Mouse (Mus musculus) heart, embryonic 14.5 days (tissue): ENCODE results near the gene Ntm. TPM values are rescaled to one million over a fixed set of nuclear protein-coding genes. Genes with fewer than 3 reads are reported as not detected.

ENCODE experiments used
- ATAC-seq: fragments of 200-750 bp; cut with Nextera tagmentation; 2 replicates; pipeline ENCODE4 v1.8.0; 2017; ENCODE audit warnings: low read depth, moderate TSS enrichment; ENCODE audit not compliant: insufficient number of reproducible peaks, insufficient read depth, low FRiP score
- H3K27ac ChIP-seq, 2 experiments: fragments of 200-500 bp in 1 of 2; fragments of 300-500 bp in 1 of 2; sonication (generic) in 1 of 2; replicated peaks in 1 of 2; 2 replicates each; pipeline ENCODE4 v1.5.1; 2012 to 2014; ENCODE audit warnings: low read depth in 2 of 2, low read length in 2 of 2, control low read depth in 1 of 2, mild to moderate bottlenecking in 1 of 2, mixed read lengths in 1 of 2; ENCODE audit not compliant: control insufficient read depth in 1 of 2, insufficient read depth in 1 of 2
- H3K27me3 ChIP-seq: fragments of 300-500 bp; sonication (generic); 2 replicates; pipeline ENCODE4 v1.6.1; 2014; ENCODE audit warnings: mild to moderate bottlenecking, low read length, control low read depth; ENCODE audit not compliant: control insufficient read depth, insufficient read depth
- H3K36me3 ChIP-seq: fragments of 300-500 bp; sonication (generic); 2 replicates; pipeline ENCODE4 v1.6.1; 2014; ENCODE audit warnings: mild to moderate bottlenecking, control low read depth, low read length, mixed read lengths; ENCODE audit not compliant: control insufficient read depth, insufficient read depth
- H3K4me1 ChIP-seq, 2 experiments: fragments of 200-500 bp in 1 of 2; fragments of 300-500 bp in 1 of 2; sonication (generic) in 1 of 2; 2 replicates each; pipeline ENCODE4 v1.6.1; 2012 to 2014; ENCODE audit warnings: low read length in 2 of 2, control low read depth in 1 of 2, mixed read lengths in 1 of 2; ENCODE audit not compliant: control insufficient read depth in 2 of 2, insufficient read depth in 2 of 2
- H3K4me2 ChIP-seq: fragments of 300-500 bp; sonication (generic); 2 replicates; pipeline ENCODE4 v1.6.1; 2014; ENCODE audit warnings: mild to moderate bottlenecking, low read length
- H3K4me3 ChIP-seq, 2 experiments: fragments of 200-500 bp in 1 of 2; fragments of 300-500 bp in 1 of 2; sonication (generic) in 1 of 2; 2 replicates each; pipeline ENCODE4 v1.5.1; 2012 to 2014; ENCODE audit warnings: low read length in 2 of 2, mild to moderate bottlenecking in 2 of 2, control low read depth in 1 of 2, low read depth in 1 of 2, moderate library complexity in 1 of 2; ENCODE audit not compliant: control insufficient read depth in 1 of 2, insufficient read depth in 1 of 2
- H3K9ac ChIP-seq: fragments of 300-500 bp; sonication (generic); 2 replicates; pipeline ENCODE4 v1.6.1; 2014; ENCODE audit warnings: mild to moderate bottlenecking, low read length
- H3K9me3 ChIP-seq: fragments of 300-500 bp; sonication (generic); 2 replicates; pipeline ENCODE4 v1.6.1; 2016; ENCODE audit warnings: low read length, control low read depth; ENCODE audit not compliant: control insufficient read depth
- WGBS: fragments of 180-500 bp; shearing (Covaris S2); extraction: QIAGEN DNeasy Blood & Tissue Kit; methylation state at CpG from one replicate; pipeline ENCODE4 v1.1.7; 2014; 5-methylcytosine and 5-hydroxymethylcytosine counted together
- polyA plus RNA-seq: library from polyadenylated mRNA; unstranded; fragments of >200 nt; fragmentation: Nextera tagmentation; extraction: Ambion mirVana; gene quantifications from 2 replicates; pipeline ENCODE4 v1.2.1, GENCODE M21; 2014

Ntm gene
- polyA plus RNA-seq, 1 experiment from 2014 or later = 44.4 TPM

DNA sequence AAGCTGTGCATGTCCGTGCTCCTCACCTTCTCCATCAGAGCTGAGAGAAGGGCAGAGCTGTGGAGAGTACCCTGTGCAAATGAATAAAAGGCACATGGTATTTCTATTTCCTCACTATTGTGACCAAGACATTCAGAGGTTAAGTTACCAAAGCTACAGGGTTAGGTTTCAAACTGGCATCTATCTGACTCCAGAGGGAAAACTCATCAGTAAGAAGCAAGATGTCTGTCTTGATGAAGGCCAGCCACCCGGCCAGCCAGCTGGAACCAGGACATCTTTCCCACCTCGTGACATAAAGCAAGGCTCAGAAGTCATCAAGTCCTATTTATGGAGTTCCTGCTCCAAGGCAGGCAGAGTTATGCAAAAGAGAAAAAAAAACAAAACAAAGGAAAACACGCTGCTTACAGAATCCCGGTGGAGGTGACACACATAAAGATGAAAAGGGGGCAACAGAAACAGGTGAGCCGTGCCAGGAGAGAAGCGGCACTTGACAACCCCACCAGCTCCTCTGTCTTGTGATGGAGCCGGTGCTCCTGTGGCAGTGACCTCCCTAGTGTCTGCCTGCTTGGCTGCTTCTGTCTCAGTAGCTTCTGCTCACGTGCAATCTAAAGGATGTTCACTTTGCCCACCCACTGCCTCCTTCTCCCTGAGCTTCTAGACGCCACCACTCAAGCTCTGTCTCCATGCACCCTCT lies 694.2 kb downstream of the Ntm start:
- Histone ChIP-seq H3K4me3 (no peak overlapping the region), H3K4me2 (peak overlapping the region; percentile 21), H3K9ac (no peak overlapping the region), H3K9me3 (no peaks in the 10 kb centered on the region), H3K4me1 (peaks cover 11 to 35% of the 10 kb centered on the region in 2 experiments), H3K27ac (peak overlapping the region; percentile 40 to 48), H3K27me3 (no peaks in the 10 kb centered on the region), H3K36me3 (no peaks in the 10 kb centered on the region)
- ATAC-seq = no peak
- 35% methylated on average over 10 of the region's 10 CpGs for WGBS

DNA sequence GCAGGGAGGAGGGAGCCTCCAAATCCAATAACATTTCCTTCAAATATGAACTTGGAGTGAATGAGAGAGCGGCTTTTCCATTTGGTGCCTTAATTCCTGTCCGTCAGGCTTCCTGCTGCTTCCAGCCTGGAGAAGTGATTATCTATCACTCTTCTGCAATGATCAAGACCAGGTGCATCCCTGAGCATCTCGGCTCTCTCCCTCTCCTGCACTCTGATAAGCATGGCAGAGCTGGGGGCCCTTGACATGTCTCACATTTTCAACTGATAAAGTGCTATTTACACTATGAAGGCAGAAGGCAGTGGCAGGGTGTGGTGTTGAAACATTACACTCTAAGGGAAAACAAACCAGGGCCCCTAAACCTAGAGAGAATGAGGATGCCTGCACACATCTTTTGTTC lies 695.3 kb downstream of the Ntm start:
- Histone ChIP-seq H3K9ac (no peak overlapping the region), H3K9me3 (no peaks in the 10 kb centered on the region), H3K27ac (peak overlapping the region in 1 of 2 experiments; percentile 16; a peak in 1 of 4 replicates), H3K4me2 (no peak overlapping the region), H3K27me3 (no peaks in the 10 kb centered on the region), H3K4me3 (no peak overlapping the region), H3K36me3 (no peaks in the 10 kb centered on the region), H3K4me1 (peaks cover 11 to 35% of the 10 kb centered on the region in 2 experiments)
- ATAC-seq = no peak
- 17% methylated on average over 3 of the region's 3 CpGs for WGBS

DNA sequence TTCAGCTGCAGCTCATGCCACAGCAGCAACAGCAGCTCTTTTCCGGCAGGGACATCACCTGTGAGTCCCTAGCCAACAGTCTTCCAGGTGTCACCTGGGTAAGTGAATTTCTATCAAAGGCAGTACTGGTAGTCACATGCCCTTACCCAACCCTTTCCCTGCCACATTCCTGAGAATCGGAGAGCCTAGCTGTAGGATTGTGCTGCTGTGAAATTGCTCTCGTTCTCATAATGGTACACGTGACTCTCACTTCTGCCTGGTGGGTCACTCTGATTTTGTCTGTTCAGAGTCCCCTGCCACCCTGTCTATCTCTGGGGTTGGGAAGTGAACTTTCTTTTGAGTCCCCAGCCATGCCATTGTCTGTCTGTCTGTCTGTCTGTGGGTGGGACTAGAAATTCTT lies 697.8 kb downstream of the Ntm start:
- no peak overlapping the region for H3K9ac ChIP-seq
- H3K4me1 ChIP-seq = peaks cover 11 to 35% of the 10 kb centered on the region in 2 experiments
- no peaks in the 10 kb centered on the region for H3K9me3 ChIP-seq
- H3K4me3 ChIP-seq = no peak overlapping the region
- peak overlapping the region in 1 of 2 experiments; percentile 40; a peak in 2 of 4 replicates for H3K27ac ChIP-seq
- WGBS = 34% methylated on average over 4 of the region's 4 CpGs
- H3K4me2 ChIP-seq = peak overlapping the region; percentile 22; the same call in 1 of the 2 replicates
- H3K36me3 ChIP-seq = no peaks in the 10 kb centered on the region
- peak; percentile 54; the same call in 1 of the 2 replicates for ATAC-seq
- H3K27me3 ChIP-seq = no peaks in the 10 kb centered on the region

DNA sequence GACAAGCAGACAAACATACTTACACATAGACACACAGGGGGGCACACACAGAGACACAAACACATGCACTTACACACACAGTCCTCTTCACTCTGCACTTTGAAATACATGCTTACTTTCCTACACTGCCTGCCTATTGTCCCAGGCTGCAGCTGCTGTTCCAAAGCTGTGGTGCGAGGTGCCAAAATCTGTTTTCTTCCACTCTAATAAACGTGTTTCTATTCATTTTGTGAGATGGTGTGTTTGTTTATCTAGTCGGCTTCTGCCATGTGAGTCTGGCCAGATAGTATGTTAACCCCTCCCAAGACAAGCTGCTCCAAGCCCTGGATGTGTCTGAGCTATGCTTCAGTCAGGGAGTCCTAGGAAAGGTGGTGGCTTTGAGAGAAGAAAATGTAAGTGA lies 700.1 kb downstream of the Ntm start:
- H3K27ac ChIP-seq = no peak overlapping the region
- no peak for ATAC-seq
- no peaks in the 10 kb centered on the region for H3K9me3 ChIP-seq
- H3K9ac ChIP-seq = no peak overlapping the region
- H3K4me3 ChIP-seq = no peak overlapping the region
- no peak overlapping the region for H3K4me2 ChIP-seq
- WGBS = 44% methylated on average over 3 of the region's 3 CpGs
- H3K36me3 ChIP-seq = no peaks in the 10 kb centered on the region
- H3K27me3 ChIP-seq = no peaks in the 10 kb centered on the region
- peaks cover 6 to 20% of the 10 kb centered on the region in 2 experiments for H3K4me1 ChIP-seq

DNA sequence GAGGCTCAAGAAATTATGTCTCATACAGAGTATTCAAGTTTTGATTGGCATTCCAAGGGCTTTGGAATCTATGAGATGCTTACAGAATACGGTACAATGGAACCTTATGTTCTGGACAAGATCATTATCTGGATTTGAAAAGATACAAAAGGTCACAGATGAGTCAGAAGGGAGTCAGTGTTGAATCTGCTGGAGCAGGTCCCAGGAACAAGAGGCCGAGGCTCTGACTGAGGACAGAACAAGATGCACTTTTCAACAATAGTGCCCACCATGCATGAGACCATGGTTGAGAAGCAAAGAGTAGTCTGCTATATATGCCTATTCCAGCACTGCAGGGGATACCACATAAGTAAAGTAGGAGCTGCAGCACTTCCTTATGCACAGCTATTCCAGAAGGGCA lies 710.1 kb downstream of the Ntm start:
- no peak for ATAC-seq
- Histone ChIP-seq H3K4me3 (no peak overlapping the region), H3K27me3 (no peaks in the 10 kb centered on the region), H3K9me3 (no peaks in the 10 kb centered on the region), H3K4me1 (peaks cover 2 to 10% of the 10 kb centered on the region in 2 experiments; a peak in 3 of 4 replicates), H3K9ac (no peak overlapping the region), H3K36me3 (no peaks in the 10 kb centered on the region), H3K27ac (no peak overlapping the region), H3K4me2 (no peak overlapping the region)
- WGBS = 76% methylated on average over 2 of the region's 2 CpGs

DNA sequence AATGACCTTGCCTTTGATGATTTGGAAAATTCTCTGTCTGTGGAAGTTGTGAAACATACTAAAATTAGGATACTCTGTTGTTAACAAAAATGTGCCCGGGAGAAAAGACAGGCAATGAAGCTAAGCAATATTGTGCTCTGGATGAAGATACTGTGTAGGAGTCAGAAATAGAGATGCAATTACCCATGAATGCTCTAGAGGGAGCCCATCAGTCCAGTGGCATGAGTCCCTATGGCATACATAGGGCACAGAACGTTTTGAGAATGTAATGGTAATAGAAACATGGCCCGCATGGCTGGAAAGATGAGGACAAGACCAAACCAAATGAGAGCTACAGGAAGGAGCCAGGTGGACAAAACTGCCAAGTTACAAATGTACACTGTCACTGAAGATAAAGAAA lies 712.1 kb downstream of the Ntm start:
- Histone ChIP-seq H3K4me1 (peaks cover 7 to 14% of the 10 kb centered on the region in 2 experiments), H3K9me3 (no peaks in the 10 kb centered on the region), H3K4me3 (no peak overlapping the region), H3K27ac (no peak overlapping the region), H3K27me3 (no peaks in the 10 kb centered on the region), H3K9ac (no peak overlapping the region), H3K4me2 (no peak overlapping the region), H3K36me3 (no peaks in the 10 kb centered on the region)
- no peak for ATAC-seq
- 54% methylated on average over 3 of the region's 3 CpGs for WGBS

DNA sequence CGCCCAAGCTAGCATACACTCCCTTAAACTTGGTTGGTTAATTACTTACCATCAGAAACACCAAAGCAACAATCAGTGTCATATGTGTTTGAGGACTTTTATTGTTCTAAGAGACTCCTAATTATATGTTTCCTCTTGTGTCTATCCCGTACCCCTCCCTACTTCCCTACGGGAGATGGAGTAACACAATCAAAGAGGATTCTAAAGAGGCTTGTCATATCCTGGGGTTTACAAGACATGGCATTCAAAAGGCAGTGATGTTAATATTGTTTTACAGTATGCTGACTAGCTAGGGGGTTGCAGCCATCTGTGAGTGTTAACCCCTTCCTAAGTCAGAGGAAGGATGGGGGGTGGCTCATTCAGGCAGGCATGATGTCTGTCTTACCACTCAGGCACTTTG lies 715.1 kb downstream of the Ntm start:
- no peak overlapping the region for H3K9ac ChIP-seq
- no peak overlapping the region; a peak in 2 of 4 replicates for H3K27ac ChIP-seq
- H3K4me3 ChIP-seq = no peak overlapping the region
- no peak for ATAC-seq
- H3K4me2 ChIP-seq = no peak overlapping the region
- H3K36me3 ChIP-seq = no peaks in the 10 kb centered on the region
- peaks cover 7 to 14% of the 10 kb centered on the region in 2 experiments for H3K4me1 ChIP-seq
- H3K9me3 ChIP-seq = no peaks in the 10 kb centered on the region
- no peaks in the 10 kb centered on the region for H3K27me3 ChIP-seq
- WGBS = 61% methylated on average over 3 of the region's 3 CpGs

DNA sequence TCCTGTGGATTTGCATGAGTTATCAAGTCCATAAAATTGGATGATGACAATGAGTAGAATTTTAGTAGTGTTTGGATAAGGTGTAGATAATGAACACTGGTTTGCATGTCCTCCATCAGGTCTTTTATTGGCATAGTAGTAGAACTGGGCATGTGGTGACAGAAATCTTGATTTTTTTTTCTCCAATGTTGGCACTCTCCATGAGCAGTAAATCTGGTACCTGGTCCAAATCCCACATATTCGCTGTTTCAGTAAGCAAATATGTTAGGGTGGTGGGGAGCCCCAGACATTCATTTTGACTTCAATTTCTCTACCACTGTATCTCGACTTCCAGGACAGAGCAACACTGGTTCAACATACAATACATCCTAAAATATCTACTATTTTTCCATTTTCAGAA lies 718.9 kb downstream of the Ntm start:
- H3K9me3 ChIP-seq = no peaks in the 10 kb centered on the region
- H3K9ac ChIP-seq = no peak overlapping the region
- H3K36me3 ChIP-seq = no peaks in the 10 kb centered on the region
- H3K4me1 ChIP-seq = peaks cover 7 to 14% of the 10 kb centered on the region in 2 experiments
- no peak overlapping the region for H3K4me3 ChIP-seq
- ATAC-seq = no peak
- WGBS = 92% methylated on average over 2 of the region's 2 CpGs
- no peak overlapping the region for H3K27ac ChIP-seq
- no peaks in the 10 kb centered on the region for H3K27me3 ChIP-seq
- H3K4me2 ChIP-seq = no peak overlapping the region
